Mouse (Mus musculus): ENCODE measurements at regions not wholly inside any gene's neighbourhood (a gene's known extent, or its start where the extent isn't known, plus 50 kb on each side); places are given as distances from the start of the nearest gene placed in this dataset.

DNA sequence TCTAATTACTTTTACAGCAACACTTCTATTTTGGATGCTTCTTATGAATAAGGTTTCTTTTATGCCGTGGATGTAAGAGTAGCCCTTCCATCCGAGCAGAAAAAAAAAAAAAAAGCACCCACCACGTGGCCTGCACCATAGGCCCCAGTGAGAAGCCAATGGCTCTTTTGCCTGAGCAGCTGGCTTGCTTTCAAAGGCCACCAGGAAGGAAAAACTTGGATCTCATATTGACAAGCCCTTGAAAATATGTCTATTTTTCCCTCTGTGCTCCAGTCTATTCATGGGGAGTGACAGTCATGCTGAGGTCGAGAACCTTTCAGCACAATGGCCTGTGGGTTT is 252.4 kb downstream of the Foxo1 start:
- TF ChIP-seq CTCF (IDR thresholded peaks at IDR 0.05; ENCODE audit: low read depth) (no peak), EP300 (IDR thresholded peaks at IDR 0.05; ENCODE audit: low read depth) (no peak)

Data from liver, postnatal 0 days (tissue).